Mouse (Mus musculus) limb, embryonic 15.5 days (tissue): ENCODE measurements around the gene Pard6a. TPM values are rescaled to one million over a fixed set of nuclear protein-coding genes. Genes with fewer than 3 reads are reported as not detected.

Source experiments
- ATAC-seq: fragments of 200-750 bp; cut with Nextera tagmentation; 2 replicates; pipeline ENCODE4 v1.8.0; 2017; ENCODE audit warnings: low read depth, moderate TSS enrichment; ENCODE audit not compliant: insufficient number of reproducible peaks, low FRiP score, low TSS enrichment
- H3K27ac ChIP-seq: fragments of 300-500 bp; sonication (generic); 2 replicates; pipeline ENCODE4 v1.5.1; 2015; ENCODE audit warnings: moderate library complexity, mild to moderate bottlenecking, inconsistent platforms
- H3K27me3 ChIP-seq: fragments of 300-500 bp; sonication (generic); 2 replicates; pipeline ENCODE4 v1.6.1; 2015; ENCODE audit warnings: inconsistent platforms
- H3K36me3 ChIP-seq: fragments of 300-500 bp; sonication (generic); 2 replicates; pipeline ENCODE4 v1.6.1; 2015; ENCODE audit warnings: inconsistent platforms
- H3K4me1 ChIP-seq: fragments of 300-500 bp; sonication (generic); 2 replicates; pipeline ENCODE4 v1.6.1; 2015; ENCODE audit warnings: inconsistent platforms
- H3K4me2 ChIP-seq: fragments of 300-500 bp; sonication (generic); 2 replicates; pipeline ENCODE4 v1.6.1; 2015; ENCODE audit warnings: mild to moderate bottlenecking, inconsistent platforms
- H3K4me3 ChIP-seq: fragments of 300-500 bp; sonication (generic); 2 replicates; pipeline ENCODE4 v1.5.1; 2015; ENCODE audit warnings: mild to moderate bottlenecking, inconsistent platforms
- H3K9ac ChIP-seq: fragments of 300-500 bp; sonication (generic); 2 replicates; pipeline ENCODE4 v1.6.1; 2015; ENCODE audit warnings: inconsistent platforms
- H3K9me3 ChIP-seq: fragments of 300-500 bp; sonication (generic); 2 replicates; pipeline ENCODE4 v1.6.1; 2016; ENCODE audit warnings: inconsistent platforms
- WGBS: fragments of 180-500 bp; shearing (Covaris S2); methylation state at CpG from one replicate; pipeline ENCODE4 v1.1.7; 2015; 5-methylcytosine and 5-hydroxymethylcytosine counted together
- polyA plus RNA-seq: library from polyadenylated mRNA; unstranded; fragments of >200 nt; fragmentation: Nextera tagmentation; extraction: Ambion mirVana; gene quantifications from 2 replicates; pipeline ENCODE4 v1.2.1, GENCODE M21; 2015

The Pard6a gene
- polyA plus RNA-seq, 1 experiment from 2014 or later = 17.5 TPM

GRCm38 (mm10) chr8:105702731-105703415 is 1.9 kb downstream of the Pard6a start:
- H3K9ac ChIP-seq = no peak overlapping the region
- 92% methylated on average over 24 of the region's 24 CpGs for WGBS

GRCm38 (mm10) chr8:105704146-105704812 is 3.3 kb downstream of the Pard6a start:
- ATAC-seq = no peak
- peaks cover 28% of the 10 kb centered on the region for H3K36me3 ChIP-seq
- 93% methylated on average over 34 of the region's 34 CpGs for WGBS
- no peaks in the 10 kb centered on the region for H3K9me3 ChIP-seq
- peaks cover 43% of the 10 kb centered on the region for H3K4me1 ChIP-seq
- H3K9ac ChIP-seq = no peak overlapping the region
- H3K27ac ChIP-seq = no peak overlapping the region
- H3K4me2 ChIP-seq = no peak overlapping the region
- no peak overlapping the region for H3K4me3 ChIP-seq
- H3K27me3 ChIP-seq = no peaks in the 10 kb centered on the region

More at GRCm38 (mm10) chr8:105702731-105703415, 1.9 kb downstream of the Pard6a start:
- Histone ChIP-seq H3K27ac (no peak overlapping the region), H3K27me3 (no peaks in the 10 kb centered on the region), H3K4me3 (no peak overlapping the region), H3K4me1 (peaks cover 39% of the 10 kb centered on the region), H3K9me3 (no peaks in the 10 kb centered on the region), H3K4me2 (no peak overlapping the region), H3K36me3 (peaks cover 39% of the 10 kb centered on the region)
- no peak for ATAC-seq

GRCm38 (mm10) chr8:105704955-105705354 is 4.0 kb downstream of the Pard6a start:
- ATAC-seq = no peak
- H3K4me3 ChIP-seq = no peak overlapping the region
- H3K27me3 ChIP-seq = no peaks in the 10 kb centered on the region
- H3K9ac ChIP-seq = no peak overlapping the region
- H3K9me3 ChIP-seq = no peaks in the 10 kb centered on the region
- H3K4me1 ChIP-seq = peaks cover 37% of the 10 kb centered on the region
- H3K36me3 ChIP-seq = peaks cover 25% of the 10 kb centered on the region
- H3K27ac ChIP-seq = no peak overlapping the region
- no peak overlapping the region for H3K4me2 ChIP-seq
- 88% methylated on average over 6 of the region's 6 CpGs for WGBS

- H3K27me3 ChIP-seq = no peaks in the 10 kb centered on the region
- peaks cover 31% of the 10 kb centered on the region for H3K4me1 ChIP-seq
- 85% methylated on average over 12 of the region's 12 CpGs for WGBS
- H3K9me3 ChIP-seq = no peaks in the 10 kb centered on the region
- H3K9ac ChIP-seq = peak overlapping the region; percentile 14; the same call in 1 of the 2 replicates
- H3K4me2 ChIP-seq = peak overlapping the region; percentile 97
- ATAC-seq = no peak
- no peak overlapping the region for H3K27ac ChIP-seq
- peak overlapping the region; percentile 81 for H3K4me3 ChIP-seq
- peaks cover 25% of the 10 kb centered on the region for H3K36me3 ChIP-seq
Measured at GRCm38 (mm10) chr8:105706426-105706825, 5.5 kb downstream of the Pard6a start.

- ATAC-seq = peak; percentile 59
- 1% methylated on average over 55 of the region's 55 CpGs for WGBS
- H3K27ac ChIP-seq = peak within 1 kb of the TSS; percentile 27; the same call in 1 of the 2 replicates
Measured at GRCm38 (mm10) chr8:105707498-105708403, 6.8 kb downstream of the Pard6a start, which contains the start of the genes 4933405L10Rik and Enkd1. 4933405L10Rik (plus strand) TSS chr8:105707655. Enkd1 (minus strand) TSS chr8:105708210.

GRCm38 (mm10) chr8:105708675-105709074 is 7.7 kb downstream of the Pard6a start:
- H3K27me3 ChIP-seq = no peaks in the 10 kb centered on the region
- WGBS = 92% methylated on average over 8 of the region's 8 CpGs
- peaks cover 21% of the 10 kb centered on the region for H3K4me1 ChIP-seq
- H3K4me3 ChIP-seq = no peak overlapping the region
- H3K9me3 ChIP-seq = no peaks in the 10 kb centered on the region
- H3K4me2 ChIP-seq = no peak overlapping the region
- H3K9ac ChIP-seq = no peak overlapping the region
- H3K36me3 ChIP-seq = peaks cover 13% of the 10 kb centered on the region
- no peak for ATAC-seq
- H3K27ac ChIP-seq = no peak overlapping the region

More at GRCm38 (mm10) chr8:105707498-105708403, 6.8 kb downstream of the Pard6a start, which contains the start of the genes 4933405L10Rik and Enkd1:
- peaks cover 21% of the 10 kb centered on the region for H3K4me1 ChIP-seq
- no peaks in the 10 kb centered on the region for H3K9me3 ChIP-seq
- peak within 1 kb of the TSS; percentile 81 for H3K4me3 ChIP-seq
- H3K36me3 ChIP-seq = peaks cover 23% of the 10 kb centered on the region
- H3K27me3 ChIP-seq = no peaks in the 10 kb centered on the region
- H3K9ac ChIP-seq = peak within 1 kb of the TSS; percentile 62
- peak within 1 kb of the TSS; percentile 97 for H3K4me2 ChIP-seq

GRCm38 (mm10) chr8:105709317-105709716 is 8.4 kb downstream of the Pard6a start:
- Histone ChIP-seq H3K36me3 (peaks cover 7% of the 10 kb centered on the region), H3K27ac (no peak overlapping the region), H3K4me3 (no peak overlapping the region), H3K9ac (no peak overlapping the region), H3K27me3 (no peaks in the 10 kb centered on the region), H3K4me2 (no peak overlapping the region), H3K4me1 (peaks cover 21% of the 10 kb centered on the region), H3K9me3 (no peaks in the 10 kb centered on the region)
- WGBS = 79% methylated on average over 12 of the region's 14 CpGs
- no peak for ATAC-seq

GRCm38 (mm10) chr8:105712286-105712685 is 11.3 kb downstream of the Pard6a start:
- 90% methylated on average over 3 of the region's 3 CpGs for WGBS

GRCm38 (mm10) chr8:105714139-105714538 is 13.2 kb downstream of the Pard6a start:
- WGBS = 5% methylated on average over 3 of the region's 3 CpGs
- Histone ChIP-seq H3K9ac (no peak overlapping the region), H3K27ac (no peak overlapping the region), H3K27me3 (no peaks in the 10 kb centered on the region), H3K4me1 (0 out of 2 replicates have a peak, but pooled peaks cover 3% of the 10 kb centered on the region), H3K36me3 (peaks cover 10% of the 10 kb centered on the region), H3K4me3 (no peak overlapping the region), H3K9me3 (no peaks in the 10 kb centered on the region), H3K4me2 (no peak overlapping the region)
- ATAC-seq = peak; percentile 40; the same call in 1 of the 2 replicates

More at GRCm38 (mm10) chr8:105712286-105712685, 11.3 kb downstream of the Pard6a start:
- Histone ChIP-seq H3K4me2 (no peak overlapping the region), H3K4me1 (peaks cover 11% of the 10 kb centered on the region), H3K27me3 (no peaks in the 10 kb centered on the region), H3K36me3 (peaks cover 10% of the 10 kb centered on the region), H3K9ac (no peak overlapping the region), H3K4me3 (no peak overlapping the region), H3K9me3 (no peaks in the 10 kb centered on the region), H3K27ac (no peak overlapping the region)
- ATAC-seq = no peak

GRCm38 (mm10) chr8:105715042-105715441 is 14.1 kb downstream of the Pard6a start:
- Histone ChIP-seq H3K9me3 (no peaks in the 10 kb centered on the region), H3K4me3 (no peak overlapping the region), H3K4me1 (0 out of 2 replicates have a peak, but pooled peaks cover 3% of the 10 kb centered on the region), H3K9ac (no peak overlapping the region), H3K36me3 (peaks cover 10% of the 10 kb centered on the region), H3K4me2 (no peak overlapping the region), H3K27me3 (no peaks in the 10 kb centered on the region), H3K27ac (peak overlapping the region; percentile 68; the same call in 1 of the 2 replicates)
- ATAC-seq = 0 out of 2 replicates have a peak, but pooled peaks have one; percentile 37
- 62% methylated on average over 6 of the region's 6 CpGs for WGBS

GRCm38 (mm10) chr8:105716302-105716945 is 15.5 kb downstream of the Pard6a start:
- WGBS = 89% methylated on average over 15 of the region's 15 CpGs
- H3K27ac ChIP-seq = no peak overlapping the region

More at GRCm38 (mm10) chr8:105716302-105716945, 15.5 kb downstream of the Pard6a start:
- Histone ChIP-seq H3K36me3 (peaks cover 13% of the 10 kb centered on the region), H3K4me1 (0 out of 2 replicates have a peak, but pooled peaks cover 3% of the 10 kb centered on the region), H3K4me3 (no peak overlapping the region), H3K4me2 (no peak overlapping the region), H3K27me3 (no peaks in the 10 kb centered on the region), H3K9me3 (no peaks in the 10 kb centered on the region), H3K9ac (no peak overlapping the region)
- ATAC-seq = no peak
